Mouse (Mus musculus): ENCODE data around the gene Epb41l2.

Epb41l2 gene

GRCm38 (mm10) chr10:25436703-25437401, 77.3 kb downstream of the Epb41l2 start:
- no peak for DNase-seq (ENCODE audit: low read depth, low spot score)

- no peak for DNase-seq (ENCODE audit: low read depth, low spot score)
These were observed 78.1 kb downstream of the Epb41l2 start for GRCm38 (mm10) chr10:25437586-25438298.

GRCm38 (mm10) chr10:25438299-25438680, 78.7 kb downstream of the Epb41l2 start:
- DNase-seq (ENCODE audit: low read depth, low spot score): no peak

GRCm38 (mm10) chr10:25439163-25439562, 79.6 kb downstream of the Epb41l2 start:
- DNase-seq (ENCODE audit: low read depth, low spot score): peak; percentile 70

GRCm38 (mm10) chr10:25439856-25440255, 80.3 kb downstream of the Epb41l2 start:
- DNase-seq (ENCODE audit: low read depth, low spot score): no peak

- no peak for DNase-seq (ENCODE audit: low read depth, low spot score)
These were observed 81.8 kb downstream of the Epb41l2 start for GRCm38 (mm10) chr10:25441405-25441804.

GRCm38 (mm10) chr10:25443626-25444025, 84.0 kb downstream of the Epb41l2 start:
- DNase-seq (ENCODE audit: low read depth, low spot score): no peak

GRCm38 (mm10) chr10:25444198-25444783, 84.7 kb downstream of the Epb41l2 start:
- DNase-seq (ENCODE audit: low read depth, low spot score): no peak

GRCm38 (mm10) chr10:25446953-25447525, 87.4 kb downstream of the Epb41l2 start:
- no peak for DNase-seq (ENCODE audit: low read depth, low spot score)

- DNase-seq (ENCODE audit: low read depth, low spot score): no peak
These were observed 89.1 kb downstream of the Epb41l2 start for GRCm38 (mm10) chr10:25448676-25449075.

GRCm38 (mm10) chr10:25449312-25450020, 89.9 kb downstream of the Epb41l2 start:
- peak; percentile 57 for DNase-seq (ENCODE audit: low read depth, low spot score)

- DNase-seq (ENCODE audit: low read depth, low spot score): no peak
These were observed 93.6 kb downstream of the Epb41l2 start for GRCm38 (mm10) chr10:25453150-25453549.

- DNase-seq (ENCODE audit: low read depth, low spot score): no peak
These were observed 94.2 kb downstream of the Epb41l2 start for GRCm38 (mm10) chr10:25453772-25454171.

GRCm38 (mm10) chr10:25457118-25457517, 97.5 kb downstream of the Epb41l2 start:
- no peak for DNase-seq (ENCODE audit: low read depth, low spot score)

- DNase-seq (ENCODE audit: low read depth, low spot score): no peak
These were observed 98.4 kb downstream of the Epb41l2 start for GRCm38 (mm10) chr10:25457996-25458395.

- DNase-seq (ENCODE audit: low read depth, low spot score): no peak
These were observed 102.2 kb downstream of the Epb41l2 start for GRCm38 (mm10) chr10:25461832-25462231.

- DNase-seq (ENCODE audit: low read depth, low spot score): no peak
These were observed 103.1 kb downstream of the Epb41l2 start for GRCm38 (mm10) chr10:25462669-25463068.

- DNase-seq (ENCODE audit: low read depth, low spot score): no peak
These were observed 106.9 kb downstream of the Epb41l2 start for GRCm38 (mm10) chr10:25466493-25466892.

GRCm38 (mm10) chr10:25471944-25472343, 112.3 kb downstream of the Epb41l2 start:
- DNase-seq (ENCODE audit: low read depth, low spot score): no peak

- no peak for DNase-seq (ENCODE audit: low read depth, low spot score)
These were observed 120.1 kb downstream of the Epb41l2 start for GRCm38 (mm10) chr10:25479716-25480115.

- DNase-seq (ENCODE audit: low read depth, low spot score): peak; percentile 21
These were observed 123.2 kb downstream of the Epb41l2 start for GRCm38 (mm10) chr10:25482791-25483190.

- peak; percentile 50 for DNase-seq (ENCODE audit: low read depth, low spot score)
These were observed 128.9 kb downstream of the Epb41l2 start for GRCm38 (mm10) chr10:25488456-25488855.

Measured in R1 (cell line).